Mouse (Mus musculus): Measurements from ENCODE around the gene Gm6525. TPM values are rescaled to one million over a fixed set of nuclear protein-coding genes. Genes with fewer than 3 reads are reported as not detected.

The Gm6525 gene
- polyA plus RNA-seq, 1 experiment, result not detected

GRCm38 (mm10) chr3:84180304-84180703, 6.4 kb downstream of the Gm6525 start:
- Histone ChIP-seq H3K36me3 (ENCODE audit: control insufficient read depth, insufficient read depth, low read length) (no peaks in the 10 kb centered on the region), H3K4me3 (ENCODE audit: control insufficient read depth, insufficient read depth, low read length) (no peak overlapping the region), H3K27ac (ENCODE audit: control insufficient read depth, insufficient read depth, low read length) (no peak overlapping the region), H3K4me1 (replicated peaks; ENCODE audit: control insufficient read depth, insufficient read depth, low read length) (no peaks in the 10 kb centered on the region), H3K27me3 (ENCODE audit: control insufficient read depth, insufficient read depth, low read length) (no peaks in the 10 kb centered on the region)
- WGBS, result 89% methylated on average over 2 of the region's 2 CpGs
- no peak for DNase-seq
- no peak for TF ChIP-seq CTCF (IDR thresholded peaks at IDR 0.05; ENCODE audit: borderline replicate concordance, control insufficient read depth, extremely low read depth, insufficient read depth, low read length, poor library complexity)
- TF ChIP-seq POLR2A (IDR thresholded peaks at IDR 0.05; ENCODE audit: control insufficient read depth, extremely low read depth, insufficient read depth, low read length, poor library complexity), result no peak

GRCm38 (mm10) chr3:84181102-84181501, 7.2 kb downstream of the Gm6525 start:
- WGBS, result 82% methylated on average over 8 of the region's 8 CpGs
- Histone ChIP-seq H3K36me3 (ENCODE audit: control insufficient read depth, insufficient read depth, low read length) (no peaks in the 10 kb centered on the region), H3K27me3 (ENCODE audit: control insufficient read depth, insufficient read depth, low read length) (no peaks in the 10 kb centered on the region), H3K4me3 (ENCODE audit: control insufficient read depth, insufficient read depth, low read length) (no peak overlapping the region), H3K27ac (ENCODE audit: control insufficient read depth, insufficient read depth, low read length) (no peak overlapping the region), H3K4me1 (replicated peaks; ENCODE audit: control insufficient read depth, insufficient read depth, low read length) (no peaks in the 10 kb centered on the region)
- TF ChIP-seq POLR2A (IDR thresholded peaks at IDR 0.05; ENCODE audit: control insufficient read depth, extremely low read depth, insufficient read depth, low read length, poor library complexity) (no peak), CTCF (IDR thresholded peaks at IDR 0.05; ENCODE audit: borderline replicate concordance, control insufficient read depth, extremely low read depth, insufficient read depth, low read length, poor library complexity) (no peak)
- DNase-seq, result no peak

- TF ChIP-seq CTCF (IDR thresholded peaks at IDR 0.05; ENCODE audit: borderline replicate concordance, control insufficient read depth, extremely low read depth, insufficient read depth, low read length, poor library complexity) (no peak), POLR2A (IDR thresholded peaks at IDR 0.05; ENCODE audit: control insufficient read depth, extremely low read depth, insufficient read depth, low read length, poor library complexity) (no peak)
- no peaks in the 10 kb centered on the region for H3K27me3 ChIP-seq (ENCODE audit: control insufficient read depth, insufficient read depth, low read length)
- DNase-seq, result no peak
- WGBS, result 93% methylated on average over 4 of the region's 4 CpGs
- H3K36me3 ChIP-seq (ENCODE audit: control insufficient read depth, insufficient read depth, low read length), result no peaks in the 10 kb centered on the region
- H3K27ac ChIP-seq (ENCODE audit: control insufficient read depth, insufficient read depth, low read length), result no peak overlapping the region
- H3K4me1 ChIP-seq (replicated peaks; ENCODE audit: control insufficient read depth, insufficient read depth, low read length), result no peaks in the 10 kb centered on the region
- no peak overlapping the region for H3K4me3 ChIP-seq (ENCODE audit: control insufficient read depth, insufficient read depth, low read length)
These were observed 7.8 kb downstream of the Gm6525 start for GRCm38 (mm10) chr3:84181717-84182116.

GRCm38 (mm10) chr3:84189629-84190173, 15.8 kb downstream of the Gm6525 start:
- H3K27me3 ChIP-seq (ENCODE audit: control insufficient read depth, insufficient read depth, low read length), result no peaks in the 10 kb centered on the region; the same call in 1 of the 2 replicates
- DNase-seq, result no peak
- H3K36me3 ChIP-seq (ENCODE audit: control insufficient read depth, insufficient read depth, low read length), result no peaks in the 10 kb centered on the region
- no peak overlapping the region for H3K27ac ChIP-seq (ENCODE audit: control insufficient read depth, insufficient read depth, low read length)
- TF ChIP-seq POLR2A (IDR thresholded peaks at IDR 0.05; ENCODE audit: control insufficient read depth, extremely low read depth, insufficient read depth, low read length, poor library complexity) (no peak), CTCF (IDR thresholded peaks at IDR 0.05; ENCODE audit: borderline replicate concordance, control insufficient read depth, extremely low read depth, insufficient read depth, low read length, poor library complexity) (no peak)
- 13% methylated on average over 10 of the region's 10 CpGs for WGBS
- peaks cover 32% of the 10 kb centered on the region for H3K4me1 ChIP-seq (replicated peaks; ENCODE audit: control insufficient read depth, insufficient read depth, low read length)
- H3K4me3 ChIP-seq (ENCODE audit: control insufficient read depth, insufficient read depth, low read length), result no peak overlapping the region

GRCm38 (mm10) chr3:84190513-84191061, 16.7 kb downstream of the Gm6525 start:
- DNase-seq, result peak; percentile 8
- 9% methylated on average over 41 of the region's 41 CpGs for WGBS
- Histone ChIP-seq H3K27me3 (ENCODE audit: control insufficient read depth, insufficient read depth, low read length) (no peaks in the 10 kb centered on the region; the same call in 1 of the 2 replicates), H3K4me3 (ENCODE audit: control insufficient read depth, insufficient read depth, low read length) (peak overlapping the region; percentile 14), H3K36me3 (ENCODE audit: control insufficient read depth, insufficient read depth, low read length) (no peaks in the 10 kb centered on the region), H3K27ac (ENCODE audit: control insufficient read depth, insufficient read depth, low read length) (no peak overlapping the region), H3K4me1 (replicated peaks; ENCODE audit: control insufficient read depth, insufficient read depth, low read length) (peaks cover 32% of the 10 kb centered on the region)
- no peak for TF ChIP-seq POLR2A (IDR thresholded peaks at IDR 0.05; ENCODE audit: control insufficient read depth, extremely low read depth, insufficient read depth, low read length, poor library complexity)
- no peak for TF ChIP-seq CTCF (IDR thresholded peaks at IDR 0.05; ENCODE audit: borderline replicate concordance, control insufficient read depth, extremely low read depth, insufficient read depth, low read length, poor library complexity)

- DNase-seq, result no peak
- TF ChIP-seq CTCF (IDR thresholded peaks at IDR 0.05; ENCODE audit: borderline replicate concordance, control insufficient read depth, extremely low read depth, insufficient read depth, low read length, poor library complexity), result no peak
- TF ChIP-seq POLR2A (IDR thresholded peaks at IDR 0.05; ENCODE audit: control insufficient read depth, extremely low read depth, insufficient read depth, low read length, poor library complexity), result no peak
- WGBS, result 75% methylated on average over 21 of the region's 21 CpGs
- H3K4me1 ChIP-seq (replicated peaks; ENCODE audit: control insufficient read depth, insufficient read depth, low read length), result peaks cover 32% of the 10 kb centered on the region
- H3K36me3 ChIP-seq (ENCODE audit: control insufficient read depth, insufficient read depth, low read length), result no peaks in the 10 kb centered on the region
- H3K27me3 ChIP-seq (ENCODE audit: control insufficient read depth, insufficient read depth, low read length), result no peaks in the 10 kb centered on the region; the same call in 1 of the 2 replicates
- H3K4me3 ChIP-seq (ENCODE audit: control insufficient read depth, insufficient read depth, low read length), result no peak overlapping the region
- H3K27ac ChIP-seq (ENCODE audit: control insufficient read depth, insufficient read depth, low read length), result no peak overlapping the region
These were observed 17.4 kb downstream of the Gm6525 start for GRCm38 (mm10) chr3:84191141-84191881.

All from thymus, adult 2 months (tissue).